Mouse (Mus musculus): ENCODE data around the gene Hist1h1b. TPM values are rescaled to one million over a fixed set of nuclear protein-coding genes. Genes with fewer than 3 reads are reported as not detected.
"Not testable (repeated sequence)": the region's sequence is repeated elsewhere in the genome, so short reads cannot be mapped to it uniquely, and the experiment has no call there.

Gene Hist1h1b
- 4.3 and 4.5 TPM in 2 replicates for polyA plus RNA-seq (2012; rRNA removed)

DNA sequence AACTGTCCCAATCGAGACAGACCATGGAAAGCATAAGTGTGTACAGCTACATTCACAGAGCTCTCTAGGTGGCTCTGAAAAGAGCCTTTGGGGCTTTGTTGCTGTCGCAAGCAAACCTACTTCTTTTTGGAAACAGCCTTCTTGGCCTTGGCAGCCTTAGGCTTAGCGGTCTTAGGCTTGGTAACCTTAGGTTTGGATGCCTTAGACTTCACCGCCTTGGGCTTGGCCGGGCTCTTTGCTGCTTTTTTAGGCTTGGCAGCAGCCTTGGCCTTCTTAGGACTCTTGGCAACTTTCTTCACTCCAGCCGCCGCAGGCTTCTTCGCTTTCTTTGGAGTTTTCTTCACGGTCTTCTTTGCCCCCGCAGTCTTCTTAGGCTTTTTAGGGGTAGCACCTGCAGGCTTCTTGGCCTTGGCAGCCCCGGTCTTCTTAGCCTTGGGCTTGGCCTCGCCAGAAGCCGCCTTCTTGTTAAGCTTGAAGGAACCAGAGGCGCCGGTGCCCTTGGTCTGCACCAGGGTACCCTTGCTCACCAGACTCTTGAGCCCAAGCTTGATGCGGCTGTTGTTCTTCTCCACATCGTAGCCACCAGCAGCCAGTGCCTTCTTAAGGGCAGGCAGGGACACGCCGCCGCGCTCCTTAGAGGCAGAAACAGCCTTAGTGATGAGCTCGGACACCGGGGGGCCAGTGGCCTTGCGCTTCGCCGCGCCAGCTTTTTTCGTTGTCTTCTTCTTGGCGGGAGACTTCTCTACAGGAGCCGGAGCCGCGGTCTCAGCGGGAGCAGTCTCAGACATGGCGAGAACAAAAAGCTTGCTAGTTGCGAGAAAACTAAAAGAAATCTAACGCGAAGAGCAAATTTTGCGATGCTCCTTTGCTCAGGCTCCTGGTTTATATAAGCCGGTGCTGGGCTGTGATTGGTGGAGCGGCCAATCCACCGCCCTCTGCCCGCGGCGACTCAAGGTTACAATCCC, at the start of gene Hist1h1b:
TSS of gene Hist1h1b (minus strand) at position 859 of the 965 bp plus-strand sequence.
- TF ChIP-seq CTCF (IDR thresholded peaks at IDR 0.05; ENCODE audit: borderline replicate concordance, extremely low read depth, insufficient read depth, insufficient read length) (no peak), POLR2A (IDR thresholded peaks at IDR 0.05; ENCODE audit: borderline replicate concordance, extremely low read depth, insufficient read depth, insufficient read length, poor library complexity, severe bottlenecking) (peak; percentile 27; the same call in 1 of the 2 replicates)
- peak; percentile 91 for DNase-seq (ENCODE audit: low read depth)

DNA sequence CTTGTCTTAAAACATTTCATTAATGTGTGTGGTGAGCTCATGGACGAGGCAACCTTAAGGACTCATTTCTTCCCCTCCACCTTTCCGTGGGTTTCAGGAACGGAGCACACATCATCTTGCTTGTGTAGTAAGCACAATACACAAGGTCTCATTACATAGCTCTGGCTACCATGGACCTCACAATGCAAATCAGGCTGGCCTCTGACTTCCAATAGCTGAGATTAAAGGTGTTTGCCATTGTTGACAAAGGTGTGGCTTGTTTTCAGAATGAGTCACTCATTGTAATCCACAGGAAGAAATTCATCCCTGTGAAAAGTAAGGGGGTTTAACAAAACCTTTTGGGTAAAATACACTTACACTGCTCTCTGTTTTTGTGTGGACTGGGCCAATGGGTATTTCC, 48.1 kb upstream of the Hist1h1b start:
- no peak for TF ChIP-seq CTCF (IDR thresholded peaks at IDR 0.05; ENCODE audit: borderline replicate concordance, extremely low read depth, insufficient read depth, insufficient read length)
- TF ChIP-seq POLR2A (IDR thresholded peaks at IDR 0.05; ENCODE audit: borderline replicate concordance, extremely low read depth, insufficient read depth, insufficient read length, poor library complexity, severe bottlenecking) = no peak
- no peak for DNase-seq (ENCODE audit: low read depth)

DNA sequence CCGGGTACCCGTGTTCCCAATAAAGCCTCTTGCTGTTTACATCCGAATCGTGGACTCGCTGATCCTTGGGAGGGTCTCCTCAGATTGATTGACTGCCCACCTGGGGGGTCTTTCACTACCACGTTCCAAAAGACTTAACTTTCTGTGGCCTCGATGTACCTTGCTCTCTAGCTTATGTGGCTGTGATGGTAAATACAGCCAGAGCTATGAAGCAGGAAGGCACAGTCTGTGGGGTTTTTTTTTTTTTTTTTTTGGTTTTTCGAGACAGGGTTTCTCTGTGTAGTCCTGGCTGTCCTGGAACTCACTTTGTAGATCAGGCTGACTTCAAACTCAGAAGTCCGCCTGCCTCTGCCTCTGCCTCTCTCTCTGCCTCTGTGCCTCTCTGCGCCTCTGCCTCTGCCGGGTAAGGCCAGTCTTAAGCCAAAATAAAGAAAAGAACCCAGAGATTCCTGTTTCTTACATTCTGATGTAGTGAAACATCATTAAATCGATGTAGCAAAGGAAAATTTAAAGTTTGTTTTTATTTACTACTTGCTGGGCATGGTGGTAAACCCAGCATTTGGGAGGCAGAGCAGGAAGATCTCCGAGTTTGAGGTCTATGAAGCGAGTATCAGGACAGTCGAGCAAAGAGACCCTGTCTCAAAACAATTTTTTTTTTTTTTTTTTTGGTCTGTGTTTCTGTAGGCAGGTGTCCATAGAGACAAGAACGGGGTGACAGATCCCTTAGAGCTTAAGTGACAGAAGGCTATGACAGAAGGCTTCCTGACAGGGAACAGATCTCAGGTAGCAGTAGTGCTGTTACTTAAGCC, 39.9 kb upstream of the Hist1h1b start:
- DNase-seq (ENCODE audit: low read depth) = not testable (repeated sequence)

DNA sequence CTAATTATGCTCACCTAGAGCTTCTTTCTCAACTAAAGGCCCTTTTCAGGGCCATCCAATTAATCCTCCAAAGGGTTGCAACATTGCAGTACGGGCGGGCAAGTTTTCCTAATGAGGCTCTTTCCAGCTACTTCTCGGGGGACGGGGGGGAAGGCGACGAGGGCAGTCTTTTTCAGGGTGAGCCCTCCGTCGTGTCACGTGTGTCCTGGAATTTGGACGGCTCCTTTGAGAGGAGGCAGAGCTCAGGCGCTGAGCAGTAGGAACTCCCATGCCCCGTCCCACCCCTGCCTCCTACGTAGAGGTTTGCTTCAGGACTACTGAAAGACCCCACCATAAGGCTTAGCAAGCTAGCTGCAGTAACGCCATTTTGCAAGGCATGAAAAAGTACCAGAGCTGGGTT, 31.7 kb upstream of the Hist1h1b start:
- not testable (repeated sequence) for DNase-seq (ENCODE audit: low read depth)

DNA sequence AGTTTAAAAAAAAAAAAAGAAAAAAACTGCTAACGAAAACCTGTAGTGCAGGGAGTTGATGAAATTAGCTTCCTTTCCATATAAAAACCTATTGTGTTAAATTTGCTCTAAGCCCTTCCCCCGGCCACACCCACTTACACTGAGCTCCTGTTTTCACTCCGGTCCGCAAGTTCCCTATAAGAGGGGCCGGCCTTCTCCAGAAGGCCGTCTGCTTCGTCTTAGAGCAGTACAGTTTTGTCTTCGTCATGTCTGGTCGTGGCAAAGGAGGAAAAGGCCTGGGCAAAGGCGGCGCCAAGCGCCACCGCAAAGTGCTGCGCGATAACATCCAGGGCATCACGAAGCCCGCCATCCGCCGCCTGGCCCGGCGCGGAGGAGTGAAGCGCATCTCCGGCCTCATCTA, 31.1 kb upstream of the Hist1h1b start, which contains the start of gene Hist1h4m:
TSS of gene Hist1h4m (plus strand) at position 208 of the 400 bp plus-strand sequence.
- DNase-seq (ENCODE audit: low read depth) = not testable (repeated sequence)

DNA sequence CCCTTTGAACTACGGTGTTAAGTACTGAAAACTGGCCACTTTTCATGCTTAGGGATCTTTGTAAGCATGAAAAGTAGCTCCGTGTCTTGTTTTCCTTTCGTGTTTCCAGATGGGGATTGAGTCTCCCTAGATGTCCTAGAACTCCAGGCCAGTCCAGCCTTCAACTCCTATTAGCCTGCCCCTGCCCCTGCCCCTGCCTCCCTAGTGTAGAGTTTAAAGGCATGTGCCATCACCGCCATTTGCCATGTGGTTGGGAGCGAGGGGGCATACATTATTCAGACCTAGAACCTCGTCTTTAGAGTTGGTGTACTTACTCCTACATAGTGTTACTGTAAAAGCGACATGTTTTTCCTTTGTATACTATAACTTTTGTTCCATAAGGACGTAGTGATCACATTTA, 30.6 kb upstream of the Hist1h1b start:
- not testable (repeated sequence) for DNase-seq (ENCODE audit: low read depth)

DNA sequence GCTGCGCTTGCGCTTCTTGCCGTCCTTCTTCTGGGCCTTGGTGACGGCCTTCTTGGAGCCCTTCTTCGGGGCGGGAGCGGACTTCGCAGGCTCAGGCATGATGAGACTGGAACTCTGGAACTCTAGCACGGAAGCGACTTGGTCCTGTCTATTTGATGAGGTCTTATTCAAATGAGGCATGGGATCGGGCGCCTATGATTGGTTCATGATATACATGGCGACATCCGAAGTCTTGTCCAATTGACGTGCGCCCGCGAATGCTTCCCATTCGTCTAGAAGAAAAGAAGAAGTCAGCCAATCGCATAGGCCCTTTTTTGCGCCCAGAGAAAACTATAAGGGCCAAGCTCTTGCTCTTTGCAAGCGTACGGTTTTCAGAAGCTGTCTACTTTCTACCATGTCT, 29.6 kb upstream of the Hist1h1b start, which contains the start of the genes Hist1h2bq and Hist1h2ao:
TSS of gene Hist1h2bq (minus strand) at position 125 of the 400 bp plus-strand sequence.
TSS of gene Hist1h2ao (plus strand) at position 393 of the 400 bp plus-strand sequence.
- DNase-seq (ENCODE audit: low read depth) = not testable (repeated sequence)

DNA sequence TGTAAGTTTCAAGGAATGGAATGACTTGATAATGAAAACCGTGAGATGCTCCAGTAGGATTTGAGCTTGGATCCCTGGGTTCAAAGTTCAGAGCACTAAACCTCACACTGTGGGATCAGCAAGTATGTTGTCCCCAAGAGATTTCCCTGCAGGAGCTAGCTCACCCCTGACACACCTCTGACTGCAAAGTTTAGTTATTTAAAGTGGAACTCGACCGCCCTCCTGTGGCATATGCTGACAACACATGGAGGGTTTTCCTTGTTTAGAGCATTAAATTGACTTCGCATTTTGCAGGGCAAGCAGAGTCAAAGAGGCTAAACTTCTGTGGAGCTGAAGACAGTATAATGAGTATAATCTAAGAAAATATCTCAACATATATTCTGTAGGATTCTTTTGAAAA, 22.6 kb upstream of the Hist1h1b start:
- DNase-seq (ENCODE audit: low read depth) = not testable (repeated sequence)

DNA sequence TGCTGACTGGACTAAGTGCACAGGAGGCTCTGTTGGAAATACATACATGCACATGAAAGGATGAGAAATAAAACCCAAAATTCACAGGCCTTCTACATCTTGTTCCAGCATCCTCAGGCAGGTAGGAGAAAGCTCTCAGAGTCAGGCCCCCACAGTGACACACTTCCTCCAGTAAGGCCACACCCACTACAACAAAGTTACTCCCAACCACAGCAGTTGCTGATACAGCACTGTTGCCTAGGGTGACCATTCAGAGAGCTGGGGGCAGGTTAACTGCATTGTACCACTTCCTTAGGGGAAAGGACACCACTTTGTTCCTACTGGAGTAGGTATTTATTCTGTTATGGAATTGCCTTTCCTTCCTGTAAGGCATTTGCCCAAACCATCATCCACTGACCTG, 16.7 kb upstream of the Hist1h1b start:
- DNase-seq (ENCODE audit: low read depth) = not testable (repeated sequence)

DNA sequence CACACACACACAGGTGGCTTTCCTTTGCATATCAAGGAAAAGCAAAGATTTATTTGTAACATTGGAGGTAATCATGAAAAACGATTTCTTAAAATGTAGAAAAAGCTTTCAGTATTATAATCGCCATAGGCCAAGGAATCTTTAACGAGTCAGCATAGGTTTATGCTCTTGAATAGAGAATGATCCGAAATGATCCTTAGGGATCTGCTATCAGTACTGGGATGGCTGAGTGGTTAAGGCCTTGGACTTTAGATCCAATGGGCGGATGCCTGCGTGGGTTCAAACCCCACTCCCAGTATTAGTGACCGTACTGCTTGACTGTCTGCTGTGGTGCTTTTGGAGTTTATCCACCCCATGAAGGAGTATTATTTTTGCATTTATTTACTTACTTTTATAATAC, 15.2 kb upstream of the Hist1h1b start:
- TF ChIP-seq CTCF (IDR thresholded peaks at IDR 0.05; ENCODE audit: borderline replicate concordance, extremely low read depth, insufficient read depth, insufficient read length) = no peak
- TF ChIP-seq POLR2A (IDR thresholded peaks at IDR 0.05; ENCODE audit: borderline replicate concordance, extremely low read depth, insufficient read depth, insufficient read length, poor library complexity, severe bottlenecking) = no peak
- DNase-seq (ENCODE audit: low read depth) = no peak

DNA sequence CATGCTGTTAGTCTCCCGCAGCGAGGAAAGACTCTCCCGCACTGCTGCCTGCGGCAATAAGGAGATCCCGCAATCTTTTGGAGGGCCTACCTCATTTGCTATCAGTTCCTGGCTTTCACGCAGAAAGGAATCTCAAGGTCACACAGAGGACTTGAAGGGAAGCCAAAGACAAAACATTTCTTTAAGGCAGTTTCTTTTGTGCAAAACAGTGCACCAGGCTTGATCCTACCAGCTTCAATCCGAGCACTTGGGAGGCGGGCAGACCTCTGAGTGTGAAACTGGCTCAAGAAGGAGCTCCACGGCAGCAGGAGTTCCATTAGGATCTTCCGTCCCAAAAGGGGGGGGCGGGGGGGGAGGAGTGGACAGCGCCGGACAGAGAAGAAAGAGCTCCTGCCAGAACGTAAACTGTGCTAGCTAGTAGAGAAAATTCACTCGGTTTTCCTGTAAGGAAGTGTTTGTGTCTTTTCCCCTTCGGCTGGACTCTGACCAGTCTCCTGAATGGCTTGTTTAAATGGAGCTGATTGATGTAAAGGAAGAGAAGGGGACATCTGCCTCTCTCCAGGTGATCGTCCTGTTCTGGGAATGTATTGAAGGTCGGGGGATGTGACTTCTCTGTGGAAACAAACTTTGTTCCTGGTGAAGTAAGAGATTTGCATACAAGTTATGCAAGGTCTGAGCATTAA, 10.3 kb upstream of the Hist1h1b start:
- no peak for TF ChIP-seq CTCF (IDR thresholded peaks at IDR 0.05; ENCODE audit: borderline replicate concordance, extremely low read depth, insufficient read depth, insufficient read length)
- TF ChIP-seq POLR2A (IDR thresholded peaks at IDR 0.05; ENCODE audit: borderline replicate concordance, extremely low read depth, insufficient read depth, insufficient read length, poor library complexity, severe bottlenecking) = no peak
- peak; percentile 41 for DNase-seq (ENCODE audit: low read depth)

DNA sequence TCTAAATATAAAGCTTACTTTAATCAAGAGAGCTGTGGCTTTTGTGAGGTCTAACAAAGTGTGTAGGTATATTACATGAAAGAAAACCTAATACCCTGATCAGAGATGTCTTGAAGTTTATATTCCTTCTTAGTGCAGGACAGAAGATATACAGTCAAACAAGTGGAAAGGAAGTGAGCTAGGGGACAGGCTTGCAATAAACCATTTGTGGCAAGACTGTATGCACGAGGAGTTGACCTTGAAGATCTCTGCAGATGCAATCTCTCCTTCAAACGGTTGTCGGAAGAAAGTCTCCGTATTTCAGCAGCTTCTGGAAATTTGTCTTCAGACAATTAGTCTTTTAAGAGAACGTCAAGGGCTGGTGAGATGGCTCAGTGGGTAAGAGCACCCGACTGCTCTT, 9.5 kb upstream of the Hist1h1b start:
- TF ChIP-seq POLR2A (IDR thresholded peaks at IDR 0.05; ENCODE audit: borderline replicate concordance, extremely low read depth, insufficient read depth, insufficient read length, poor library complexity, severe bottlenecking) (no peak), CTCF (IDR thresholded peaks at IDR 0.05; ENCODE audit: borderline replicate concordance, extremely low read depth, insufficient read depth, insufficient read length) (no peak)

More for the DNA sequence above, 9.5 kb upstream of the Hist1h1b start:
- no peak for DNase-seq (ENCODE audit: low read depth)

Measured in brain, embryonic 14.5 days (tissue).